Mouse (Mus musculus) adrenal gland, postnatal 10 days (tissue): ENCODE results near the gene Cit. TPM values are rescaled to one million over a fixed set of nuclear protein-coding genes. Genes with fewer than 3 reads are reported as not detected.
A peak's percentile ranks its signal among the peaks of the same experiment; 100 is the strongest.

Experiments
- DNase-seq: peaks from one replicate; pipeline ENCODE4 v3.0.0; 2021; ENCODE audit warnings: mixed read lengths
- total RNA-seq, 2 experiments: library from RNA; stranded (reverse); gene quantifications; 2 replicates each; pipeline ENCODE4 v1.2.3; 2021

Gene Cit
- total RNA-seq, 2 experiments from 2014 or later = 6.6 to 13.7 TPM

GRCm38 (mm10) chr5:116011700-116012099, 166.6 kb downstream of the Cit start:
- DNase-seq = no peak

GRCm38 (mm10) chr5:116012503-116012902, 167.4 kb downstream of the Cit start:
- no peak for DNase-seq

GRCm38 (mm10) chr5:116013821-116014220, 168.7 kb downstream of the Cit start:
- DNase-seq = no peak

GRCm38 (mm10) chr5:116014237-116014636, 169.2 kb downstream of the Cit start:
- DNase-seq = no peak

- DNase-seq = no peak
Measured at GRCm38 (mm10) chr5:116016542-116016941, 171.5 kb downstream of the Cit start.

- DNase-seq = no peak
Measured at GRCm38 (mm10) chr5:116017391-116017790, 172.3 kb downstream of the Cit start.

GRCm38 (mm10) chr5:116018196-116018595, 173.1 kb downstream of the Cit start:
- DNase-seq = no peak

GRCm38 (mm10) chr5:116018784-116019183, 173.7 kb downstream of the Cit start:
- DNase-seq = no peak

- DNase-seq = peak; percentile 66
Measured at GRCm38 (mm10) chr5:116019371-116019770, 174.3 kb downstream of the Cit start.

- DNase-seq = no peak
Measured at GRCm38 (mm10) chr5:116021552-116021951, 176.5 kb downstream of the Cit start.

- no peak for DNase-seq
Measured at GRCm38 (mm10) chr5:116022131-116022530, 177.1 kb downstream of the Cit start.

GRCm38 (mm10) chr5:116022658-116023200, 177.7 kb downstream of the Cit start:
- no peak for DNase-seq

GRCm38 (mm10) chr5:116023251-116023661, 178.2 kb downstream of the Cit start:
- DNase-seq = peak; percentile 68

- no peak for DNase-seq
Measured at GRCm38 (mm10) chr5:116023821-116024284, 178.8 kb downstream of the Cit start.

GRCm38 (mm10) chr5:116024327-116024739, 179.3 kb downstream of the Cit start, which contains the start of gene Prkab1:
Gene Prkab1 (minus strand): TSS chr5:116024508.
- DNase-seq = peak; percentile 95

- DNase-seq = no peak
Measured at GRCm38 (mm10) chr5:116026107-116026506, 181.0 kb downstream of the Cit start.

- no peak for DNase-seq
Measured at GRCm38 (mm10) chr5:116026561-116026960, 181.5 kb downstream of the Cit start.

- no peak for DNase-seq
Measured at GRCm38 (mm10) chr5:116029071-116029470, 184.0 kb downstream of the Cit start.

- no peak for DNase-seq
Measured at GRCm38 (mm10) chr5:116030566-116031189, 185.6 kb downstream of the Cit start.

GRCm38 (mm10) chr5:116031190-116031577, 186.1 kb downstream of the Cit start:
- DNase-seq = peak; percentile 84

GRCm38 (mm10) chr5:116036465-116036864, 191.4 kb downstream of the Cit start:
- no peak for DNase-seq

GRCm38 (mm10) chr5:116037731-116038130, 192.7 kb downstream of the Cit start:
- no peak for DNase-seq

GRCm38 (mm10) chr5:116039706-116040105, 194.6 kb downstream of the Cit start:
- DNase-seq = no peak

- no peak for DNase-seq
Measured at GRCm38 (mm10) chr5:116042241-116042640, 197.2 kb downstream of the Cit start.
